Comparison of ENCODE assay signal across 8 mouse cellular contexts in the genomic region with DNA sequence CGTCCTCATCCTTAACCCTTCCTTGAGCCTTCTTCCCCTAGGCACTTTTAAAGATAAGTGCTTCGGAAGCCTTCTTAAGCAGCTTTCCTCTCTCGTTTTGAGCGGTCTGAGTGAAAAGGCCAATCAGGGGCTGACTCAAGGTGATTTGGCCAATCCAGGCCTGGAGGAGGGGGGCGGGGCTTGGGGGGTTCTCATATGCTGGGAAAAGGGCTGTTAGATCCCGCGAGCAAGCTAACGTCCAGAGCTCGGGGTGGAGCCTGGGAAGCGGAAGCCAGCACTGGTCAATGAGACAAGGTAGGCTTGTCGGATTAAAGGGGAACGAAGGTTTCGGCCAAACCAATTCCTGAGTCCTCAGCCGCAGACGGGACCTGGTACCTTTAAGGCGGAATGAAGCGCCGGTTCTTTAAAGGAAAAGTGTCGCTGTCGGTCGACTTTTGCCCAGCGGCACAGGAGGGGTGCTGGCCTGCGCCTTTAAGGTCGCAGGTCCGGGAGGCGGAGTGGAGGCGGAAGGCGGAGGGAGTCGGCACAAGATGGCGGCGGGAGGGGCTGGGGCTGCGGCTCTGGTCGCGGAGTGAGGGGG. TPM values are rescaled to one million over a fixed set of nuclear protein-coding genes. Genes with fewer than 3 reads are reported as not detected.
DNase-seq lines count a peak whose midpoint lies in the region; ATAC-seq and TF ChIP-seq lines count a peak whose summit lies in the region.

A gene (plus strand): TSS at position 229 of the 580 bp plus-strand sequence.
A gene (plus strand): TSS at position 234 of the 580 bp plus-strand sequence.

- no peaks in the 10 kb centered on the region for H3K9me3 ChIP-seq in ES-Bruce4 (replicated peaks; ENCODE audit: control insufficient read depth, insufficient read depth, low read length, poor library complexity, severe bottlenecking)
- no peaks in the 10 kb centered on the region for H3K9me3 ChIP-seq in forebrain, embryonic 13.5 days (replicated peaks)
- no peaks in the 10 kb centered on the region for H3K9me3 ChIP-seq in liver, postnatal 0 days (ENCODE audit: low read length)
- no peaks in the 10 kb centered on the region for H3K9me3 ChIP-seq in neural tube, embryonic 14.5 days (ENCODE audit: control insufficient read depth, low read length)

- H3K27me3 ChIP-seq in ES-Bruce4 (ENCODE audit: control insufficient read depth, insufficient read depth, low read length, poor library complexity, severe bottlenecking) = no peaks in the 10 kb centered on the region
- H3K27me3 ChIP-seq in forebrain, embryonic 13.5 days = no peaks in the 10 kb centered on the region
- H3K27me3 ChIP-seq in liver, postnatal 0 days (ENCODE audit: insufficient read depth, low read length) = no peaks in the 10 kb centered on the region
- no peaks in the 10 kb centered on the region for H3K27me3 ChIP-seq in neural tube, embryonic 14.5 days (ENCODE audit: control insufficient read depth, insufficient read depth, low read length)

- H3K9ac ChIP-seq in ES-Bruce4 (ENCODE audit: low read depth, poor library complexity, severe bottlenecking) = peak within 1 kb of the TSS; percentile 82
- H3K9ac ChIP-seq in forebrain, embryonic 13.5 days = peak within 1 kb of the TSS; percentile 62
- peak within 1 kb of the TSS; percentile 59 for H3K9ac ChIP-seq in liver, postnatal 0 days (replicated peaks)
- peak within 1 kb of the TSS; percentile 57 for H3K9ac ChIP-seq in neural tube, embryonic 14.5 days (replicated peaks; ENCODE audit: low read depth, low read length)

- peak within 1 kb of the TSS; percentile 85 for H3K4me3 ChIP-seq in ES-Bruce4 (ENCODE audit: low read depth, low read length)
- H3K4me3 ChIP-seq in forebrain, embryonic 13.5 days = peak within 1 kb of the TSS; percentile 54
- H3K4me3 ChIP-seq in liver, postnatal 0 days (ENCODE audit: low read depth, low read length) = peak within 1 kb of the TSS; percentile 73
- peak within 1 kb of the TSS; percentile 45 for H3K4me3 ChIP-seq in neural tube, embryonic 14.5 days (ENCODE audit: low read depth, low read length)

- peak; percentile 96 to 98 for DNase-seq in heart, postnatal 10 days
- DNase-seq in large intestine, adult 2 months (ENCODE audit: low read depth, low spot score) = peak; percentile 99
- peak; percentile 98 for DNase-seq in liver, postnatal 0 days
- DNase-seq in testis, postnatal 10 days (ENCODE audit: low spot score) = peak; percentile 97

- H3K36me3 ChIP-seq in ES-Bruce4 (ENCODE audit: control insufficient read depth, insufficient read depth, low read length, poor library complexity, severe bottlenecking) = peaks cover 26% of the 10 kb centered on the region
- H3K36me3 ChIP-seq in forebrain, embryonic 13.5 days (ENCODE audit: poor library complexity, severe bottlenecking) = peaks cover 54% of the 10 kb centered on the region
- peaks cover 53% of the 10 kb centered on the region for H3K36me3 ChIP-seq in liver, postnatal 0 days (replicated peaks; ENCODE audit: insufficient read depth, low read length)
- peaks cover 26% of the 10 kb centered on the region for H3K36me3 ChIP-seq in neural tube, embryonic 14.5 days (ENCODE audit: control insufficient read depth, insufficient read depth, low read length)

- no peak for TF ChIP-seq CTCF in ES-Bruce4 (IDR thresholded peaks at IDR 0.05; ENCODE audit: low read depth, low read length)
- no peak for TF ChIP-seq CTCF in liver, postnatal 0 days (IDR thresholded peaks at IDR 0.05; ENCODE audit: low read depth)

- peak; percentile 4 for TF ChIP-seq POLR2A in ES-Bruce4 (IDR thresholded peaks at IDR 0.05; ENCODE audit: insufficient read depth, low read length)

- WGBS in forebrain, embryonic 13.5 days = 2% methylated on average over 30 of the region's 34 CpGs
- under 1% methylated on average over 33 of the region's 34 CpGs for WGBS in large intestine, adult 2 months
- WGBS in liver, postnatal 0 days (ENCODE audit: insufficient replicate concordance) = 0% methylated on average over 33 of the region's 34 CpGs
- under 1% methylated on average over 28 of the region's 34 CpGs for WGBS in neural tube, embryonic 14.5 days

- H3K27ac ChIP-seq in ES-Bruce4 (ENCODE audit: insufficient read depth, low read length) = peak within 1 kb of the TSS; percentile 79
- H3K27ac ChIP-seq in forebrain, embryonic 13.5 days = peak within 1 kb of the TSS; percentile 78
- H3K27ac ChIP-seq in liver, postnatal 0 days (ENCODE audit: low read depth) = peak within 1 kb of the TSS; percentile 79
- peak within 1 kb of the TSS; percentile 77 for H3K27ac ChIP-seq in neural tube, embryonic 14.5 days (ENCODE audit: low read depth, low read length)

- TF ChIP-seq EP300 in ES-Bruce4 (IDR thresholded peaks at IDR 0.05; ENCODE audit: insufficient read depth, low read depth, low read length) = 0 out of 2 replicates have a peak, but pooled peaks have one; percentile 24
- TF ChIP-seq EP300 in liver, postnatal 0 days (IDR thresholded peaks at IDR 0.05; ENCODE audit: low read depth) = peak; percentile 69

- H3K4me1 ChIP-seq in ES-Bruce4 (ENCODE audit: control insufficient read depth, insufficient read depth, low read length) = peaks cover 1% of the 10 kb centered on the region
- H3K4me1 ChIP-seq in forebrain, embryonic 13.5 days = peaks cover 59% of the 10 kb centered on the region
- H3K4me1 ChIP-seq in liver, postnatal 0 days (ENCODE audit: insufficient read depth) = peaks cover 28% of the 10 kb centered on the region
- peaks cover 22% of the 10 kb centered on the region for H3K4me1 ChIP-seq in neural tube, embryonic 14.5 days (ENCODE audit: control insufficient read depth, insufficient read depth, low read length)

- peak within 1 kb of the TSS; percentile 63 for H3K4me2 ChIP-seq in forebrain, embryonic 13.5 days
- H3K4me2 ChIP-seq in liver, postnatal 0 days (ENCODE audit: low read depth, low read length) = peak within 1 kb of the TSS; percentile 91
- peak within 1 kb of the TSS; percentile 41 for H3K4me2 ChIP-seq in neural tube, embryonic 14.5 days (ENCODE audit: low read depth, low read length)

- intact Hi-C loops in heart, postnatal 10 days (cut with DNase I) = no loop called here

- ATAC-seq in cerebellum, adult (ENCODE audit: insufficient number of reproducible peaks, low FRiP score, low TSS enrichment) = peak; percentile 92
- ATAC-seq in forebrain, embryonic 13.5 days = peak; percentile 91
- peak; percentile 88 for ATAC-seq in liver, postnatal 0 days
- ATAC-seq in neural tube, embryonic 14.5 days (ENCODE audit: low read depth) = peak; percentile 93

RNA-seq across cellular contexts. Expression of the first gene that starts in this region (rescaled TPM):
- polyA plus RNA-seq in ES-Bruce4 (2011; ENCODE audit: insufficient read depth, insufficient read length, low read depth, missing spikeins) = 81.0 and 97.3 TPM in 2 replicates
- polyA plus RNA-seq in forebrain, embryonic 13.5 days (2015; fragmentation: Nextera tagmentation; extraction: Ambion mirVana) = 12.3 and 15.0 TPM in 2 replicates
- total RNA-seq in heart, postnatal 10 days (2021) = 10 to 100 TPM; 85.4 to 98.6 TPM
- polyA plus RNA-seq in large intestine, adult 2 months (2012; rRNA removed) = 203 and 264 TPM in 2 replicates
- 47.0 and 47.9 TPM in 2 replicates for polyA plus RNA-seq in liver, postnatal 0 days (2015; fragmentation: Nextera tagmentation; extraction: Ambion mirVana)
- polyA plus RNA-seq in neural tube, embryonic 14.5 days (2014; fragmentation: Nextera tagmentation; extraction: Ambion mirVana) = 35.7 and 36.2 TPM in 2 replicates

RNA-seq across cellular contexts. Expression of the second gene that starts in this region (rescaled TPM):
- polyA plus RNA-seq in ES-Bruce4 (2011; ENCODE audit: insufficient read depth, insufficient read length, low read depth, missing spikeins) = 14.8 and 20.7 TPM in 2 replicates
- polyA plus RNA-seq in forebrain, embryonic 13.5 days (2015; fragmentation: Nextera tagmentation; extraction: Ambion mirVana) = 18.1 and 20.6 TPM in 2 replicates
- 10 to 100 TPM; 29.4 to 33.0 TPM for total RNA-seq in heart, postnatal 10 days (2021)
- 37.1 and 49.3 TPM in 2 replicates for polyA plus RNA-seq in large intestine, adult 2 months (2012; rRNA removed)
- 7.1 and 7.9 TPM in 2 replicates for polyA plus RNA-seq in liver, postnatal 0 days (2015; fragmentation: Nextera tagmentation; extraction: Ambion mirVana)
- 6.5 and 8.9 TPM in 2 replicates for polyA plus RNA-seq in neural tube, embryonic 14.5 days (2014; fragmentation: Nextera tagmentation; extraction: Ambion mirVana)

Comparison
In these comparisons a context has a peak if more than half of its experiments do, and no peak if none do; other contexts are left out.
1. Peak in every context shown above with its lines: DNase-seq, ATAC-seq, H3K4me3 ChIP-seq and H3K27ac ChIP-seq.
2. H3K4me2 ChIP-seq: peak in every context shown above with its lines; median percentile 91 in liver, postnatal 0 days; 63 in forebrain, embryonic 13.5 days; 41 in neural tube, embryonic 14.5 days.